Mouse (Mus musculus): ENCODE measurements around the gene Panx1. TPM values are rescaled to one million over a fixed set of nuclear protein-coding genes. Genes with fewer than 3 reads are reported as not detected.

The Panx1 gene
- polyA plus RNA-seq, 1 experiment from 2014 or later: 89.8 TPM

- no peaks in the 10 kb centered on the region; the same call in 1 of the 2 replicates for H3K36me3 ChIP-seq (replicated peaks; ENCODE audit: control insufficient read depth, insufficient read depth, low read depth, low read length)
- no peak for DNase-seq (ENCODE audit: low spot score)
Observed at GRCm38 (mm10) chr9:15020561-15021080, 24.7 kb downstream of the Panx1 start.

DNA sequence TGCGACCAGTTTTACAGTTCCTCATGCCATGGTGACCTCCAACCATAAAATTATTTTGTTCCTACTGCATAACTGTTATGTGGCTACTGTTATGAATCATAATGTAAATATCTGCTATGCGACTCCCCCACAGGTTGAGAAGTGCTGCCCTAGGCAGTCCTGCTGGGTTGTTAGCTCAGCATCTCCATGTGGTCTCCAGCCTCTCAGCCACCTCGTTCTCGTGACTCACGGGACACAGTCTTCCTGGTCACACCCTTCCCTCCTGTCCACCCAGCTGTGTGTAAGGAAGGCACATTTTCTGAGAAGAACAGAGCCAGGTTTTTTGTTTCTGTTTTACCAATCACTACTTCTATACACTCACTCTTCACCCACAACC, 26.5 kb downstream of the Panx1 start:
- H3K9me3 ChIP-seq (replicated peaks; ENCODE audit: control insufficient read depth, low read length): no peaks in the 10 kb centered on the region
- no peak overlapping the region for H3K27ac ChIP-seq (replicated peaks; ENCODE audit: low read depth, low read length)
- no peaks in the 10 kb centered on the region for H3K4me1 ChIP-seq (ENCODE audit: control insufficient read depth, insufficient read depth, low read length)
- no peak overlapping the region for H3K4me3 ChIP-seq (ENCODE audit: low read depth, low read length)
- H3K36me3 ChIP-seq (replicated peaks; ENCODE audit: control insufficient read depth, insufficient read depth, low read depth, low read length): no peaks in the 10 kb centered on the region; the same call in 1 of the 2 replicates
- WGBS: 88% methylated on average over 5 of the region's 5 CpGs
- DNase-seq (ENCODE audit: low spot score): no peak
- no peak for ATAC-seq (replicated peaks; ENCODE audit: insufficient number of reproducible peaks, low FRiP score, low TSS enrichment, low read depth)
- no peaks in the 10 kb centered on the region for H3K27me3 ChIP-seq (ENCODE audit: control insufficient read depth, insufficient read depth, low read length)
- H3K4me2 ChIP-seq (ENCODE audit: low read depth, low read length): no peak overlapping the region
- no peak overlapping the region for H3K9ac ChIP-seq (replicated peaks; ENCODE audit: low read length)

More at GRCm38 (mm10) chr9:15020561-15021080, 24.7 kb downstream of the Panx1 start:
- Histone ChIP-seq H3K27me3 (ENCODE audit: control insufficient read depth, insufficient read depth, low read length) (no peaks in the 10 kb centered on the region), H3K4me3 (ENCODE audit: low read depth, low read length) (no peak overlapping the region), H3K4me1 (ENCODE audit: control insufficient read depth, insufficient read depth, low read length) (no peaks in the 10 kb centered on the region), H3K9ac (replicated peaks; ENCODE audit: low read length) (no peak overlapping the region), H3K27ac (replicated peaks; ENCODE audit: low read depth, low read length) (no peak overlapping the region), H3K4me2 (ENCODE audit: low read depth, low read length) (no peak overlapping the region), H3K9me3 (replicated peaks; ENCODE audit: control insufficient read depth, low read length) (no peaks in the 10 kb centered on the region)
- WGBS: 89% methylated on average over 5 of the region's 5 CpGs
- ATAC-seq (replicated peaks; ENCODE audit: insufficient number of reproducible peaks, low FRiP score, low TSS enrichment, low read depth): no peak

DNA sequence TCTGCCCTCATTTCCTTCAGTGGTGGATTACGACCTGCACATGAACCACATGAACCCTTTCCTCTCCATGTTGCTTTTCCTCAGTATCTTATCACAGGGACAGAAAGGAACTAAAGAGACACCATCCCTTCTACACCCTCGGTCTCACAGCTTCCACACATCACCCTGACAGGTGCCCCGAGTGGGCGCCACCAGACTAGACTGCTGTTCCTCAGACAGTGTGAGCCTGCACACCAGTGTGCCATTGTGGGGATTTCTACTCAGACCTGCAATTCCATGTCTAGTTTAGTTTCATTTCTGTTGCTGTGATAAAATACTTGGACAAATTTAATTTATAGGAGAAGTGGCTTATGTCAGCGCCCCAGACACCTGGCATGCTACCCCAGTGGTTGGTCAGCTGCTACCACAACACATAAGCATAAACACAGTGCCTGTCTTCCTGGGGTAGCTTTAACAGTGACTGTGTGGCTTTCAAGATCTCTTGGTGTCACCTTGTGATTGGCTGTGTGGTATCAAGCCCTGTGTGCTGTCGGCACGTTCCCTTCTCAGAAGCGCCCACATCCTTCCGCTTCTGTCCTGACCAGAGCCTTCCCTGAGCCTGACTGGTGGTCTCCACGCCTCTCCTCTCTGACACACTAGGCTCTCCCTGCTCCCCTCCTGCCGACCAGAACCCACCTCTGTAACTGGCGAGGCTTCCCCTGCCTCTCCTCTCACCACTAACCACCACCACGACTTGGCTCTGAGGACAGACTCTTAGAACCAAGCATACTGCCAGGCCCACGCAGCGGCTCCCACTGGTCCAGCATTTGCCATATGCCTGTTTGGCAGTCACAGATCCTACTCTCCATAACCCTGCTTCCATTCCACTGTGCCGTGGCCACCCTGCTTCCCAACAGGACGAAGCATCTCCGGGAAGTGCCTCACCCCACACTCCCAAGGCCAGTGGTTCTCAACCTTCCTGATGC, 27.2 kb downstream of the Panx1 start:
- 88% methylated on average over 18 of the region's 18 CpGs for WGBS
- Histone ChIP-seq H3K9ac (replicated peaks; ENCODE audit: low read length) (no peak overlapping the region), H3K4me2 (ENCODE audit: low read depth, low read length) (no peak overlapping the region), H3K27ac (replicated peaks; ENCODE audit: low read depth, low read length) (no peak overlapping the region), H3K27me3 (ENCODE audit: control insufficient read depth, insufficient read depth, low read length) (no peaks in the 10 kb centered on the region), H3K9me3 (replicated peaks; ENCODE audit: control insufficient read depth, low read length) (no peaks in the 10 kb centered on the region), H3K36me3 (replicated peaks; ENCODE audit: control insufficient read depth, insufficient read depth, low read depth, low read length) (no peaks in the 10 kb centered on the region; the same call in 1 of the 2 replicates), H3K4me1 (ENCODE audit: control insufficient read depth, insufficient read depth, low read length) (no peaks in the 10 kb centered on the region), H3K4me3 (ENCODE audit: low read depth, low read length) (no peak overlapping the region)
- ATAC-seq (replicated peaks; ENCODE audit: insufficient number of reproducible peaks, low FRiP score, low TSS enrichment, low read depth): no peak
- DNase-seq (ENCODE audit: low spot score): no peak

- WGBS: 60% methylated on average over 7 of the region's 7 CpGs
- Histone ChIP-seq H3K9me3 (replicated peaks; ENCODE audit: control insufficient read depth, low read length) (no peaks in the 10 kb centered on the region), H3K27ac (replicated peaks; ENCODE audit: low read depth, low read length) (no peak overlapping the region), H3K4me1 (ENCODE audit: control insufficient read depth, insufficient read depth, low read length) (no peaks in the 10 kb centered on the region), H3K27me3 (ENCODE audit: control insufficient read depth, insufficient read depth, low read length) (no peaks in the 10 kb centered on the region), H3K36me3 (replicated peaks; ENCODE audit: control insufficient read depth, insufficient read depth, low read depth, low read length) (no peaks in the 10 kb centered on the region; the same call in 1 of the 2 replicates), H3K4me3 (ENCODE audit: low read depth, low read length) (no peak overlapping the region), H3K9ac (replicated peaks; ENCODE audit: low read length) (no peak overlapping the region), H3K4me2 (ENCODE audit: low read depth, low read length) (no peak overlapping the region)
- ATAC-seq (replicated peaks; ENCODE audit: insufficient number of reproducible peaks, low FRiP score, low TSS enrichment, low read depth) (no peak), DNase-seq (ENCODE audit: low spot score) (peak; percentile 91)
Observed at GRCm38 (mm10) chr9:15015223-15015956, 29.9 kb downstream of the Panx1 start.

DNA sequence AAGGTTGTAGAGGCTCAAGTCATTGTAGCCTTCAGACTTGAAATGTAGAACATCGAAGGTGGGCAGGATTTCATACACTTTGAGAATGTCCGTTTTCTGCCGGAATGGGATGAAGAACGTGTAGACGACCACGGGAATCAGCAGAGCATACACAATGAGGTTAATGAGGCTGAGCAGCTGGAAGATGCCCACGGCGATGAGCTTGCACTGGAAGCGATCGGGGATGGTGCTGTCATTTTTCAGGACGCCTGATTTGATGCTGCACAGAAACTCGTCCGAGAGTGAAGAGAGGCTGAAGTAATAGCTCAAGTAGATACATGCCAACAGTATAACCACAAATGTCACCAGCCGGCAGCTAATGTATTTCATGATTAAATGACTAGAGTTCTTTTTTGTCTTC, 37.7 kb downstream of the Panx1 start:
- no peaks in the 10 kb centered on the region for H3K9me3 ChIP-seq (replicated peaks; ENCODE audit: control insufficient read depth, low read length)
- ATAC-seq (replicated peaks; ENCODE audit: insufficient number of reproducible peaks, low FRiP score, low TSS enrichment, low read depth) (no peak), DNase-seq (ENCODE audit: low spot score) (no peak)
- H3K4me3 ChIP-seq (ENCODE audit: low read depth, low read length): no peak overlapping the region
- no peaks in the 10 kb centered on the region for H3K27me3 ChIP-seq (ENCODE audit: control insufficient read depth, insufficient read depth, low read length)
- H3K9ac ChIP-seq (replicated peaks; ENCODE audit: low read length): no peak overlapping the region
- WGBS: 90% methylated on average over 14 of the region's 14 CpGs
- peaks cover 3% of the 10 kb centered on the region for H3K36me3 ChIP-seq (replicated peaks; ENCODE audit: control insufficient read depth, insufficient read depth, low read depth, low read length)
- no peak overlapping the region for H3K27ac ChIP-seq (replicated peaks; ENCODE audit: low read depth, low read length)
- peaks cover 4% of the 10 kb centered on the region; the same call in 1 of the 2 replicates for H3K4me1 ChIP-seq (ENCODE audit: control insufficient read depth, insufficient read depth, low read length)
- no peak overlapping the region for H3K4me2 ChIP-seq (ENCODE audit: low read depth, low read length)

GRCm38 (mm10) chr9:15004298-15004685, 41.0 kb downstream of the Panx1 start:
- Histone ChIP-seq H3K9ac (replicated peaks; ENCODE audit: low read length) (no peak overlapping the region), H3K36me3 (replicated peaks; ENCODE audit: control insufficient read depth, insufficient read depth, low read depth, low read length) (peaks cover 3% of the 10 kb centered on the region), H3K4me1 (ENCODE audit: control insufficient read depth, insufficient read depth, low read length) (peaks cover 4% of the 10 kb centered on the region; the same call in 1 of the 2 replicates), H3K27me3 (ENCODE audit: control insufficient read depth, insufficient read depth, low read length) (no peaks in the 10 kb centered on the region), H3K27ac (replicated peaks; ENCODE audit: low read depth, low read length) (no peak overlapping the region), H3K4me2 (ENCODE audit: low read depth, low read length) (no peak overlapping the region), H3K9me3 (replicated peaks; ENCODE audit: control insufficient read depth, low read length) (no peaks in the 10 kb centered on the region), H3K4me3 (ENCODE audit: low read depth, low read length) (no peak overlapping the region)
- WGBS: 33% methylated on average over 9 of the region's 9 CpGs
- ATAC-seq (replicated peaks; ENCODE audit: insufficient number of reproducible peaks, low FRiP score, low TSS enrichment, low read depth): no peak
- no peak for DNase-seq (ENCODE audit: low spot score)

- Histone ChIP-seq H3K27me3 (ENCODE audit: control insufficient read depth, insufficient read depth, low read length) (no peaks in the 10 kb centered on the region), H3K27ac (replicated peaks; ENCODE audit: low read depth, low read length) (0 out of 2 replicates have a peak overlapping the region, but pooled peaks have one; percentile 28), H3K9me3 (replicated peaks; ENCODE audit: control insufficient read depth, low read length) (no peaks in the 10 kb centered on the region), H3K4me1 (ENCODE audit: control insufficient read depth, insufficient read depth, low read length) (peaks cover 4% of the 10 kb centered on the region; the same call in 1 of the 2 replicates), H3K4me3 (ENCODE audit: low read depth, low read length) (no peak overlapping the region), H3K4me2 (ENCODE audit: low read depth, low read length) (no peak overlapping the region), H3K9ac (replicated peaks; ENCODE audit: low read length) (no peak overlapping the region), H3K36me3 (replicated peaks; ENCODE audit: control insufficient read depth, insufficient read depth, low read depth, low read length) (peaks cover 3% of the 10 kb centered on the region)
- DNase-seq (ENCODE audit: low spot score) (peak; percentile 15), ATAC-seq (replicated peaks; ENCODE audit: insufficient number of reproducible peaks, low FRiP score, low TSS enrichment, low read depth) (no peak)
- WGBS: 24% methylated on average over 10 of the region's 10 CpGs
Observed at GRCm38 (mm10) chr9:15003676-15004297, 41.5 kb downstream of the Panx1 start.
